Mouse (Mus musculus) left cerebral cortex, adult 11 months (tissue): ENCODE data around the gene Zbtb40.

ENCODE experiments used
- DNase-seq: peaks from one replicate; pipeline ENCODE4 v3.0.0; 2022; ENCODE audit warnings: low spot score

The Zbtb40 gene

GRCm38 (mm10) chr4:136934746-136935613 is 113.6 kb downstream of the Zbtb40 start:
- DNase-seq = no peak

GRCm38 (mm10) chr4:136930474-136930873 is 118.1 kb downstream of the Zbtb40 start:
- DNase-seq = no peak
